Mouse (Mus musculus): ENCODE results near the gene Tmem240. TPM values are rescaled to one million over a fixed set of nuclear protein-coding genes. Genes with fewer than 3 reads are reported as not detected.
"Not testable (repeated sequence)": the region's sequence is repeated elsewhere in the genome, so short reads cannot be mapped to it uniquely, and the experiment has no call there.

Tmem240 gene
- polyA plus RNA-seq, 1 experiment from 2014 or later, result 0.51 TPM

DNA sequence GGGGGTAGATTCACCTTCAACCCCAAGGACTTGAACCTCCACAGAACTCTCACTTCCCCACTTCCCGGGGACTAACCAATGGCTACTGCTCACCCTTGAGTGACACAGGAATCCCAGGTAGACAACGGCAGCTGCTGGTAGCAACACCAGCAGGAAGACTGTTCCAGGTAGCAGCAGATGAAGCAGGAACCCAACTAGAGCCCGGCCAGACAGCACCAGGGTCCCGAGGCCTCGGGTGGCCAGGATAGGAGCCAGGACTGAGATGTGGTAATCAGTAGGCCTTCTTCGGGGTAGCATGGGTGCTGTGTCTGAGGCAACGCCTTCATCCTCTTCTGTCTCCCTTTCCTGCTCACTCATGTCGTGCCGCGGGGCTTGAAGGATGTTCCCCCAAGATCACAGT, 50.6 kb downstream of the Tmem240 start:
- 62% methylated on average over 10 of the region's 10 CpGs for WGBS
- ATAC-seq (ENCODE audit: extremely low read depth, insufficient number of reproducible peaks, low FRiP score, low TSS enrichment), result no peak
- Histone ChIP-seq H3K27ac (replicated peaks) (peak overlapping the region; percentile 81), H3K9me3 (no peaks in the 10 kb centered on the region), H3K36me3 (no peaks in the 10 kb centered on the region), H3K27me3 (replicated peaks) (0 out of 2 replicates have a peak, but pooled peaks cover under 1% of the 10 kb centered on the region), H3K4me1 (peaks cover 30% of the 10 kb centered on the region), H3K4me2 (peak overlapping the region; percentile 83), H3K4me3 (peak overlapping the region; percentile 37), H3K9ac (peak overlapping the region; percentile 91)

GRCm38 (mm10) chr4:155785819-155786218, 51.2 kb downstream of the Tmem240 start, which contains the start of gene Tmem88b:
TSS of gene Tmem88b (minus strand) at chr4:155785874.
- WGBS, result 34% methylated on average over 5 of the region's 5 CpGs
- peak within 1 kb of the TSS; percentile 91 for H3K9ac ChIP-seq
- no peak for ATAC-seq (ENCODE audit: extremely low read depth, insufficient number of reproducible peaks, low FRiP score, low TSS enrichment)

GRCm38 (mm10) chr4:155788300-155788699, 53.7 kb downstream of the Tmem240 start:
- Histone ChIP-seq H3K4me2 (no peak overlapping the region), H3K36me3 (no peaks in the 10 kb centered on the region), H3K27me3 (replicated peaks) (peaks cover 25% of the 10 kb centered on the region; the same call in 1 of the 2 replicates), H3K4me3 (no peak overlapping the region), H3K27ac (replicated peaks) (no peak overlapping the region), H3K4me1 (peaks cover 19% of the 10 kb centered on the region), H3K9ac (no peak overlapping the region), H3K9me3 (no peaks in the 10 kb centered on the region)
- WGBS, result 64% methylated on average over 3 of the region's 3 CpGs
- no peak for ATAC-seq (ENCODE audit: extremely low read depth, insufficient number of reproducible peaks, low FRiP score, low TSS enrichment)

More at GRCm38 (mm10) chr4:155785819-155786218, 51.2 kb downstream of the Tmem240 start, which contains the start of gene Tmem88b:
- Histone ChIP-seq H3K4me3 (peak within 1 kb of the TSS; percentile 74), H3K4me2 (peak within 1 kb of the TSS; percentile 83), H3K27ac (replicated peaks) (peak within 1 kb of the TSS; percentile 81), H3K27me3 (replicated peaks) (0 out of 2 replicates have a peak, but pooled peaks cover 6% of the 10 kb centered on the region), H3K4me1 (peaks cover 25% of the 10 kb centered on the region), H3K9me3 (no peaks in the 10 kb centered on the region), H3K36me3 (no peaks in the 10 kb centered on the region)

DNA sequence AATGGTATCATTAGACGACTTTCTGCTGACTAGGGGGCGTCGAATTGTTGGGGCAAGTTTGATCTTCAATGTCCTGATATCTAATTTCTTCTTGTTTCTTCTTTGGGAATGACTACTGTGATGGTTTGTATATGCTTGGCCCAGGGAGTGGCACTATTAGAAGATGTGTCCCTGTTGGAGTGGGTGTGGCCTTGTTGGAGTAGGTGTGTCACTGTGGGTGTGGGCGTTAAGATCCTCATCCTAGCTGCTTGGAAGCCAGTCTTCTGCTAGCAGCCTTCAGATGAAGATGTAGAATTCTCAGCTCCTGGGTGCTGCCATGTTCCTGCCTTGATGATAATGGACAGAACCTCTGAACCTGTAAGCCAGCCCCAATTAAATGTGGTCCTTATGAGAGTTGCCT, 54.2 kb downstream of the Tmem240 start:
- Histone ChIP-seq H3K27me3 (replicated peaks) (peaks cover 25% of the 10 kb centered on the region; the same call in 1 of the 2 replicates), H3K4me1 (peaks cover 17% of the 10 kb centered on the region)
- H3K4me2 ChIP-seq; H3K9ac ChIP-seq; ATAC-seq (ENCODE audit: extremely low read depth, insufficient number of reproducible peaks, low FRiP score, low TSS enrichment); H3K4me3 ChIP-seq; H3K9me3 ChIP-seq; H3K36me3 ChIP-seq; H3K27ac ChIP-seq (replicated peaks): not testable (repeated sequence)
- 73% methylated on average over 4 of the region's 4 CpGs for WGBS

GRCm38 (mm10) chr4:155790021-155790489, 55.5 kb downstream of the Tmem240 start, which contains the start of gene Ankrd65:
TSS of gene Ankrd65 (plus strand) at chr4:155790439.
- 81% methylated on average over 3 of the region's 3 CpGs for WGBS
- no peak for ATAC-seq (ENCODE audit: extremely low read depth, insufficient number of reproducible peaks, low FRiP score, low TSS enrichment)
- H3K4me1 ChIP-seq, result peaks cover 14% of the 10 kb centered on the region

More at GRCm38 (mm10) chr4:155790021-155790489, 55.5 kb downstream of the Tmem240 start, which contains the start of gene Ankrd65:
- Histone ChIP-seq H3K4me3 (no peak within 1 kb of the TSS), H3K4me2 (no peak within 1 kb of the TSS), H3K27me3 (replicated peaks) (peaks cover 25% of the 10 kb centered on the region; the same call in 1 of the 2 replicates), H3K9ac (no peak within 1 kb of the TSS), H3K9me3 (no peaks in the 10 kb centered on the region), H3K36me3 (no peaks in the 10 kb centered on the region), H3K27ac (replicated peaks) (no peak within 1 kb of the TSS)

Small RNA genes lying within 50 kb of the gene (microRNA-seq; reads per million reads assigned to microRNA genes)
- not detected for gene Gm27743

Other genes starting within 250 kb of the Tmem240 start
- gene Gnb1, start 243.4 kb upstream of the Tmem240 start, polyA plus RNA-seq (2015; fragmentation: Nextera tagmentation; extraction: Ambion mirVana), result 345 and 378 TPM in 2 replicates
- gene Nadk, start 172.4 kb upstream of the Tmem240 start, polyA plus RNA-seq (2015; fragmentation: Nextera tagmentation; extraction: Ambion mirVana), result 45.0 and 49.3 TPM in 2 replicates
- gene Slc35e2, start 133.4 kb upstream of the Tmem240 start, polyA plus RNA-seq (2015; fragmentation: Nextera tagmentation; extraction: Ambion mirVana), result 5.7 and 6.2 TPM in 2 replicates
- 39.6 and 40.2 TPM in 2 replicates for gene Cdk11b, start 109.9 kb upstream of the Tmem240 start, polyA plus RNA-seq (2015; fragmentation: Nextera tagmentation; extraction: Ambion mirVana)
- not detected in 2 replicates for gene Gm10563, start 89.4 kb upstream of the Tmem240 start, polyA plus RNA-seq (2015; fragmentation: Nextera tagmentation; extraction: Ambion mirVana)
- 67.1 and 73.0 TPM in 2 replicates for gene Mmp23, start 81.4 kb upstream of the Tmem240 start, polyA plus RNA-seq (2015; fragmentation: Nextera tagmentation; extraction: Ambion mirVana)
- 16.5 and 16.9 TPM in 2 replicates for gene Mib2, start 65.6 kb upstream of the Tmem240 start, polyA plus RNA-seq (2015; fragmentation: Nextera tagmentation; extraction: Ambion mirVana)
- gene Fndc10, start 40.5 kb upstream of the Tmem240 start, polyA plus RNA-seq (2015; fragmentation: Nextera tagmentation; extraction: Ambion mirVana), result 1.1 and 1.4 TPM in 2 replicates
- 105 and 122 TPM in 2 replicates for gene Ssu72, start 30.0 kb upstream of the Tmem240 start, polyA plus RNA-seq (2015; fragmentation: Nextera tagmentation; extraction: Ambion mirVana)
- gene Atad3a, start 26.3 kb downstream of the Tmem240 start, polyA plus RNA-seq (2015; fragmentation: Nextera tagmentation; extraction: Ambion mirVana), result 87.7 and 93.2 TPM in 2 replicates
- 3.5 and 3.7 TPM in 2 replicates for gene Vwa1, start 39.9 kb downstream of the Tmem240 start, polyA plus RNA-seq (2015; fragmentation: Nextera tagmentation; extraction: Ambion mirVana)
- 4.2 and 5.3 TPM in 2 replicates for gene Tmem88b, start 51.1 kb downstream of the Tmem240 start, polyA plus RNA-seq (2015; fragmentation: Nextera tagmentation; extraction: Ambion mirVana)
- not detected in 2 replicates for gene Ankrd65, start 55.6 kb downstream of the Tmem240 start, polyA plus RNA-seq (2015; fragmentation: Nextera tagmentation; extraction: Ambion mirVana)
- 138 and 157 TPM in 2 replicates for gene Mrpl20, start 68.1 kb downstream of the Tmem240 start, polyA plus RNA-seq (2015; fragmentation: Nextera tagmentation; extraction: Ambion mirVana)
- gene Ccnl2, start 77.7 kb downstream of the Tmem240 start, polyA plus RNA-seq (2015; fragmentation: Nextera tagmentation; extraction: Ambion mirVana), result 97.1 and 113 TPM in 2 replicates
- 126 and 144 TPM in 2 replicates for gene Aurkaip1, start 96.5 kb downstream of the Tmem240 start, polyA plus RNA-seq (2015; fragmentation: Nextera tagmentation; extraction: Ambion mirVana)
- 56.7 and 59.3 TPM in 2 replicates for gene Mxra8, start 104.9 kb downstream of the Tmem240 start, polyA plus RNA-seq (2015; fragmentation: Nextera tagmentation; extraction: Ambion mirVana)
- gene Dvl1, start 112.6 kb downstream of the Tmem240 start, polyA plus RNA-seq (2015; fragmentation: Nextera tagmentation; extraction: Ambion mirVana), result 2.8 and 2.9 TPM in 2 replicates
- 0.09 and 0.11 TPM in 2 replicates for gene Tas1r3, start 128.6 kb downstream of the Tmem240 start, polyA plus RNA-seq (2015; fragmentation: Nextera tagmentation; extraction: Ambion mirVana)
- 9.1 and 9.8 TPM in 2 replicates for gene Cptp, start 134.6 kb downstream of the Tmem240 start, polyA plus RNA-seq (2015; fragmentation: Nextera tagmentation; extraction: Ambion mirVana)
- gene Ints11, start 134.7 kb downstream of the Tmem240 start, polyA plus RNA-seq (2015; fragmentation: Nextera tagmentation; extraction: Ambion mirVana), result 36.0 and 36.4 TPM in 2 replicates
- gene Pusl1, start 157.0 kb downstream of the Tmem240 start, polyA plus RNA-seq (2015; fragmentation: Nextera tagmentation; extraction: Ambion mirVana), result 32.5 and 33.1 TPM in 2 replicates
- gene Acap3, start 157.0 kb downstream of the Tmem240 start, polyA plus RNA-seq (2015; fragmentation: Nextera tagmentation; extraction: Ambion mirVana), result 8.8 and 10.4 TPM in 2 replicates
- 72.0 and 81.6 TPM in 2 replicates for gene Ube2j2, start 209.0 kb downstream of the Tmem240 start, polyA plus RNA-seq (2015; fragmentation: Nextera tagmentation; extraction: Ambion mirVana)
- 20.3 and 32.8 TPM in 2 replicates for gene C1qtnf12, start 227.5 kb downstream of the Tmem240 start, polyA plus RNA-seq (2015; fragmentation: Nextera tagmentation; extraction: Ambion mirVana)